Mouse (Mus musculus) spleen, adult 2 months (tissue): ENCODE data around the gene Mfn1. TPM values are rescaled to one million over a fixed set of nuclear protein-coding genes. Genes with fewer than 3 reads are reported as not detected.
A peak's percentile ranks its signal among the peaks of the same experiment; 100 is the strongest.

Experiments used
- DNase-seq, 2 experiments: peaks; one replicate each; pipeline versions ENCODE4 v3.0.0 to v3.0.0-alpha.2; 2012 to 2021; ENCODE audit warnings: low spot score in 2 of 2, low read depth in 1 of 2
- H3K27ac ChIP-seq: fragments of 200-500 bp; 2 replicates; pipeline ENCODE4 v1.5.1; 2012; ENCODE audit warnings: low read length, inconsistent platforms; ENCODE audit not compliant: insufficient read depth
- H3K27me3 ChIP-seq: fragments of 200-500 bp; 2 replicates; pipeline ENCODE4 v1.6.1; 2012; ENCODE audit warnings: mild to moderate bottlenecking, moderate library complexity, low read length, inconsistent platforms; ENCODE audit not compliant: control insufficient read depth, insufficient read depth
- H3K36me3 ChIP-seq: fragments of 200-500 bp; 2 replicates; pipeline ENCODE4 v1.6.1; 2012; ENCODE audit warnings: mild to moderate bottlenecking, low read length, inconsistent platforms; ENCODE audit not compliant: control insufficient read depth, insufficient read depth
- H3K4me1 ChIP-seq: fragments of 200-500 bp; 2 replicates; pipeline ENCODE4 v1.6.1; 2011; ENCODE audit warnings: inconsistent platforms; ENCODE audit not compliant: control insufficient read depth, insufficient read depth, insufficient read length
- H3K4me3 ChIP-seq: fragments of 200-500 bp; 2 replicates; pipeline ENCODE4 v1.5.1; 2011; ENCODE audit warnings: mild to moderate bottlenecking, inconsistent platforms; ENCODE audit not compliant: insufficient read depth, insufficient read length; ENCODE audit errors: extremely low read depth
- CTCF ChIP-seq: fragments of 200-500 bp; IDR thresholded peaks from 2 replicates; pipeline ENCODE4 v1.5.1; 2011; ENCODE audit warnings: mild to moderate bottlenecking, inconsistent platforms; ENCODE audit not compliant: insufficient read depth, insufficient read length, insufficient replicate concordance; ENCODE audit errors: extremely low read depth
- POLR2A ChIP-seq: fragments of 200-500 bp; IDR thresholded peaks from 2 replicates; pipeline ENCODE4 v1.6.1; 2011; ENCODE audit warnings: low read depth, low read length, inconsistent platforms
- WGBS: fragments of 180-500 bp; shearing (Covaris S2); methylation state at CpG from one replicate; pipeline ENCODE4 v1.1.7; 2018; 5-methylcytosine and 5-hydroxymethylcytosine counted together
- polyA plus RNA-seq: library from polyadenylated mRNA; depleted of rRNA; stranded (reverse); fragments of >200 nt; gene quantifications from 2 replicates; pipeline ENCODE4 v1.2.3, GENCODE M21; 2012

The Mfn1 gene
- polyA plus RNA-seq, 1 experiment = 3.4 TPM

DNA sequence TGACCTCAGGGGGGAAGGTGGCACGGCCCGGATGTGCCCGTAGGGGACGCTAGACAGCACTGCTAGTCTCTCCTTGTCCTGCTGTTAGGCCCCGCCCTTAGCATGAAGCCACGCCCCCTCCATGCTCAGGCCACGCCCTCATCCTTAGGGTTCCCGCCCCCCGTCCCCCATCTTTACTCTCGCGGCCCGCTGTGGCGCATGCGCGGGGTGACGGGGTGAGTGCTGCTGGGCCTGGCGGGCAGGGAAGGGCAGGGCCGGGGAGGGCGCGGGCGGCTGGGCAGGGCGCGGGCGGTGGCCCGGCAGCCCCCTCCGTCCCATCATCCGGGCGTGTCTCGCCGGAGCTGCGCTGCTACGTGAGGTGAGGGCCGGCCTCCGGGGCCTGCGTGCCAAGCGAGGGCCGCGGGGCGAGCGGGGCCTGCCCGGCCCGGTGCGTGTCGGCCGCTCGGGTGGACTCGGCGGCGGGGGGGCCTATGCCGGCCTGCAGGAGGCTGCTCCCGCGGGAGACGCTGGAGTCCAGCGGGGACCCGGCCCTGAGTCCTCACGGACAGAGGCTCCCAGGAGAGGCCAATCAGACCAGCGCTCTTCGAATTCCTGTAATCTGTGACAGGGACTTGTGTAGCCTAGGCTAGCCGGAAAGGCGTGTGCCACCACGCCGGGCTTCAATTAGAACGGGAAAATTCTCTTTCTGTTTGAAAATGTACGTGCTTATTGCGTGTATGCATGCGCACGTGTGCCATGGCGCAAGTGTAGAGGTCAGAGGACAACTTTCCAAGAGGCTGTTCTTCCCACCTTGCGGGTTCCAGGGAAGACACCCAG is 18.7 kb upstream of the Mfn1 start:
- H3K27me3 ChIP-seq = no peaks in the 10 kb centered on the region
- H3K27ac ChIP-seq = peak overlapping the region; percentile 74
- peak; percentile 89 to 94 for DNase-seq
- H3K4me3 ChIP-seq = peak overlapping the region; percentile 68
- H3K36me3 ChIP-seq = peaks cover 3% of the 10 kb centered on the region; the same call in 1 of the 2 replicates
- WGBS = under 1% methylated on average over 64 of the region's 69 CpGs
- TF ChIP-seq CTCF (peak; percentile 62; the same call in 1 of the 2 replicates), POLR2A (peak; percentile 26)
- H3K4me1 ChIP-seq = no peaks in the 10 kb centered on the region

- DNase-seq = peak in 1 of 2 experiments; percentile 22
- Histone ChIP-seq H3K4me3 (peak overlapping the region; percentile 68), H3K27me3 (no peaks in the 10 kb centered on the region), H3K36me3 (peaks cover 6% of the 10 kb centered on the region), H3K27ac (peak overlapping the region; percentile 74), H3K4me1 (no peaks in the 10 kb centered on the region)
- WGBS = 2% methylated on average over 13 of the region's 13 CpGs
- TF ChIP-seq POLR2A (no peak), CTCF (no peak)
These were observed 18.1 kb upstream of the Mfn1 start for GRCm38 (mm10) chr3:32511191-32511550.

- Histone ChIP-seq H3K27ac (no peak overlapping the region), H3K27me3 (no peaks in the 10 kb centered on the region), H3K36me3 (peaks cover 10% of the 10 kb centered on the region), H3K4me3 (no peak overlapping the region), H3K4me1 (no peaks in the 10 kb centered on the region)
- DNase-seq = no peak
- TF ChIP-seq POLR2A (no peak), CTCF (no peak)
- 86% methylated on average over 7 of the region's 7 CpGs for WGBS
These were observed 16.5 kb upstream of the Mfn1 start for GRCm38 (mm10) chr3:32512686-32513284.

DNA sequence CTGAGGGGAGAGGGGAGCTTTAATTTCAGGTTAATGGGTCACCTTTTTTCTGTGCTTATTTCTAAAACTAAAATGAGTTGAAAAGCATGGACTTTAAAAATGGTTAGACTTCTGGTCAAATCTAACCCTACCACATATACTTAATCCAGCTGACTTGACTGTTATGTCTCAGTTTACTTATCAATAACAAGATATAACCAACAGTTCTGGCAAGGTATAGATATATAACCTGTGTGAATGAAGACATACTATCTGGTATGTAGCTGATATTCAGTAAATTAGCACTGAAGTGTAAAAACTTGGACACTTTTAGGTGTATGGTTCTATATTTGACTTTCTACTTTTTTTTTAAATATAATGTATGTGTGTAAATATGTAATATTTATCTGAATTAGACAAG is 15.7 kb upstream of the Mfn1 start:
- H3K27me3 ChIP-seq = no peaks in the 10 kb centered on the region
- TF ChIP-seq POLR2A = no peak
- TF ChIP-seq CTCF = no peak
- H3K4me1 ChIP-seq = no peaks in the 10 kb centered on the region
- peaks cover 11% of the 10 kb centered on the region for H3K36me3 ChIP-seq
- H3K27ac ChIP-seq = no peak overlapping the region
- DNase-seq = no peak
- H3K4me3 ChIP-seq = no peak overlapping the region

DNA sequence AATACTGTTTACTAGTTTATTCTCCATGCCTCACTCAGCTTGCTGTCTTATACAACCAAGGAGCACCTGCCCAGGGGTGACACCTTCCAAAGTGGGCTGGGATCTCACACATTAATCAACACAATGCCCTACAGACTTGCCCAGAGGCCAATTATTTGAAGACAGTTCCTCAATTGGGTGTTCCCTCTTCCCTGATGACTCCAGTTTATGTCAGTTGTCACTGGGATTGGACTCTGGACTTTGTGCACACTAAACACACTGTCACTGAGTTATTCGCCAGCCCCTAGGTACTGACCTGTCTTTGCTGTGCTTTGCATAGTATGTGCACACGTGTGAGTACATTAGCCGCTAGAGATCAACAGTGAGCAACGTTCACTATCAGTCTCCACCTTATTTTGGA is 2.1 kb upstream of the Mfn1 start:
- Histone ChIP-seq H3K36me3 (peaks cover 2% of the 10 kb centered on the region; the same call in 1 of the 2 replicates), H3K4me1 (no peaks in the 10 kb centered on the region), H3K4me3 (no peak overlapping the region), H3K27ac (no peak overlapping the region), H3K27me3 (no peaks in the 10 kb centered on the region)
- TF ChIP-seq POLR2A (no peak), CTCF (no peak)
- DNase-seq = no peak
- WGBS = 96% methylated on average over 4 of the region's 4 CpGs

GRCm38 (mm10) chr3:32530041-32530440 is 776 bp downstream of the Mfn1 start:
- Histone ChIP-seq H3K4me1 (no peaks in the 10 kb centered on the region), H3K27me3 (no peaks in the 10 kb centered on the region), H3K4me3 (peak overlapping the region; percentile 84; the same call in 1 of the 2 replicates), H3K36me3 (0 out of 2 replicates have a peak, but pooled peaks cover 1% of the 10 kb centered on the region), H3K27ac (no peak overlapping the region)
- TF ChIP-seq POLR2A (no peak), CTCF (no peak)
- WGBS = 23% methylated on average over 5 of the region's 5 CpGs
- DNase-seq = no peak

DNA sequence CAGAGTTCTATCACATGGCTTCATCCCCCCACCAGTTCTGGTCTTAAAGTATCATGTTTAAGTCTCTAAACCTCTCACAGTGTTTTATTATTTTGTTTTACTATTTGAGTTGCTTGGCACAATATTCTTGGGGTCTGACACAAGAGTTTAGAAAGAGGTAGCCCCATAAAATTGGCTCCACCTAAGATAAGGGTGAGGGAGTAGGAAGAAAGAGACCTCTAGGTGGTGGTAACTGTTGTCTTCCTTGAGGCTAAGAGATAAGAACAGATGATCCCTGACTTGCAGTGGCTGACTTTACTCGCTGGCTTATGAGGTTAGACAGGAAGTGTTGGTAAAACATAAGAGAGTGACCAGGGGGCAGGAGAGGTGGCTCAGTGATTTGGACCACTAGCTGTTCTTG is 6.4 kb downstream of the Mfn1 start:
- 49% methylated on average over 1 of the region's 1 CpGs for WGBS
- no peak for TF ChIP-seq POLR2A
- no peak for TF ChIP-seq CTCF
- Histone ChIP-seq H3K4me3 (no peak overlapping the region), H3K4me1 (no peaks in the 10 kb centered on the region), H3K27me3 (no peaks in the 10 kb centered on the region), H3K36me3 (peaks cover 7% of the 10 kb centered on the region), H3K27ac (no peak overlapping the region)
- DNase-seq = no peak
